Mouse (Mus musculus) testis, postnatal 10 days (tissue): ENCODE results near the gene Lair1.
"Not testable (repeated sequence)": the region's sequence is repeated elsewhere in the genome, so short reads cannot be mapped to it uniquely, and the experiment has no call there.

Source experiments
- DNase-seq: peaks from one replicate; pipeline ENCODE4 v3.0.0; 2021; ENCODE audit warnings: low spot score

The Lair1 gene

GRCm38 (mm10) chr7:4003996-4004395 lies 59.0 kb downstream of the Lair1 start:
- not testable (repeated sequence) for DNase-seq

- DNase-seq, result no peak
These were observed 101.0 kb downstream of the Lair1 start for GRCm38 (mm10) chr7:3962017-3962416.

- no peak for DNase-seq
These were observed 105.6 kb downstream of the Lair1 start for GRCm38 (mm10) chr7:3957387-3957786.
